Mouse (Mus musculus) small intestine, adult 2 months (tissue): ENCODE data around the gene Tdgf1. TPM values are rescaled to one million over a fixed set of nuclear protein-coding genes. Genes with fewer than 3 reads are reported as not detected.

Source experiments
- H3K27ac ChIP-seq: fragments of 200-500 bp; 2 replicates; pipeline ENCODE4 v1.5.1; 2012; ENCODE audit warnings: low read depth, low read length, control low read depth, inconsistent platforms; ENCODE audit not compliant: insufficient read depth
- H3K27me3 ChIP-seq: fragments of 200-500 bp; 2 replicates; pipeline ENCODE4 v1.6.1; 2012; ENCODE audit warnings: mild to moderate bottlenecking, moderate library complexity, low read length, inconsistent platforms; ENCODE audit not compliant: control insufficient read depth, insufficient read depth
- H3K36me3 ChIP-seq: fragments of 200-500 bp; 2 replicates; pipeline ENCODE4 v1.6.1; 2012; ENCODE audit warnings: mild to moderate bottlenecking, low read length, control low read depth, inconsistent platforms; ENCODE audit not compliant: control insufficient read depth, insufficient read depth
- H3K4me1 ChIP-seq: fragments of 200-500 bp; 2 replicates; pipeline ENCODE4 v1.6.1; 2012; ENCODE audit warnings: low read length, inconsistent platforms, mixed read lengths; ENCODE audit not compliant: control insufficient read depth, insufficient read depth, insufficient read length
- H3K4me3 ChIP-seq: fragments of 200-500 bp; 2 replicates; pipeline ENCODE4 v1.5.1; 2012; ENCODE audit warnings: low read depth, mild to moderate bottlenecking, control low read depth, inconsistent platforms, low read length, moderate library complexity
- CTCF ChIP-seq: fragments of 200-500 bp; IDR thresholded peaks from 2 replicates; pipeline ENCODE4 v1.5.1; 2012; ENCODE audit warnings: low read depth, mild to moderate bottlenecking, control low read depth, inconsistent platforms, low read length, moderate library complexity, mixed read lengths; ENCODE audit not compliant: insufficient replicate concordance, insufficient read length; ENCODE audit errors: extremely low read depth
- POLR2A ChIP-seq: fragments of 200-500 bp; IDR thresholded peaks from 2 replicates; pipeline ENCODE4 v1.6.1; 2012; ENCODE audit warnings: low read depth, mild to moderate bottlenecking, control low read depth, inconsistent platforms, low read length, moderate library complexity
- WGBS: fragments of 180-500 bp; shearing (Covaris S2); methylation state at CpG from one replicate; pipeline ENCODE4 v1.1.7; 2018; 5-methylcytosine and 5-hydroxymethylcytosine counted together
- polyA plus RNA-seq: library from polyadenylated mRNA; depleted of rRNA; stranded (reverse); fragments of >200 nt; gene quantifications from 2 replicates; pipeline ENCODE4 v1.2.3, GENCODE M21; 2012; rRNA removed

Gene Tdgf1
- polyA plus RNA-seq, 1 experiment = not detected

GRCm38 (mm10) chr9:110891077-110891828, 54.7 kb downstream of the Tdgf1 start:
- Histone ChIP-seq H3K4me1 (peaks cover 14% of the 10 kb centered on the region), H3K27me3 (no peaks in the 10 kb centered on the region), H3K4me3 (no peak overlapping the region), H3K27ac (no peak overlapping the region), H3K36me3 (peaks cover 21% of the 10 kb centered on the region; the same call in 1 of the 2 replicates)
- TF ChIP-seq POLR2A = no peak
- no peak for TF ChIP-seq CTCF
- 84% methylated on average over 12 of the region's 12 CpGs for WGBS

- TF ChIP-seq POLR2A (no peak), CTCF (0 out of 2 replicates have a peak, but pooled peaks have one; percentile 27)
- Histone ChIP-seq H3K27me3 (no peaks in the 10 kb centered on the region), H3K4me1 (peaks cover 14% of the 10 kb centered on the region), H3K27ac (peak overlapping the region; percentile 12; the same call in 1 of the 2 replicates), H3K4me3 (peak overlapping the region; percentile 19), H3K36me3 (peaks cover 20% of the 10 kb centered on the region; the same call in 1 of the 2 replicates)
- 21% methylated on average over 21 of the region's 21 CpGs for WGBS
These were observed 55.8 kb downstream of the Tdgf1 start for GRCm38 (mm10) chr9:110890026-110890783.

Other genes with a start within 250 kb of the Tdgf1 start
- gene Myl3, start 204.3 kb downstream of the Tdgf1 start, polyA plus RNA-seq = not detected in 2 replicates
- 5.6 and 7.3 TPM in 2 replicates for gene Pth1r, start 199.0 kb downstream of the Tdgf1 start, polyA plus RNA-seq
- not detected in 2 replicates for gene Prss42, start 148.0 kb downstream of the Tdgf1 start, polyA plus RNA-seq
- not detected in 2 replicates for gene Prss44, start 132.2 kb downstream of the Tdgf1 start, polyA plus RNA-seq
- gene Prss43, start 119.5 kb downstream of the Tdgf1 start, polyA plus RNA-seq = not detected in 2 replicates
- not detected in 2 replicates for gene Prss45, start 111.6 kb downstream of the Tdgf1 start, polyA plus RNA-seq
- gene Prss46, start 101.7 kb downstream of the Tdgf1 start, polyA plus RNA-seq = not detected in 2 replicates
- gene Prss50, start 88.2 kb downstream of the Tdgf1 start, polyA plus RNA-seq = not detected in 2 replicates
- 16.2 and 19.0 TPM in 2 replicates for gene Als2cl, start 66.3 kb downstream of the Tdgf1 start, polyA plus RNA-seq
- gene Tmie, start 66.0 kb downstream of the Tdgf1 start, polyA plus RNA-seq = 0.76 and 0.82 TPM in 2 replicates
- not detected in 2 replicates for gene Fam240a, start 29.3 kb downstream of the Tdgf1 start, polyA plus RNA-seq
- gene Lrrc2, start 5.4 kb upstream of the Tdgf1 start, polyA plus RNA-seq = not detected in 2 replicates
- 0.72 and 0.74 TPM in 2 replicates for gene Rtp3, start 44.4 kb upstream of the Tdgf1 start, polyA plus RNA-seq
- 0.29 and 1.9 TPM in 2 replicates for gene Ltf, start 73.1 kb upstream of the Tdgf1 start, polyA plus RNA-seq
- gene Ccrl2, start 111.4 kb upstream of the Tdgf1 start, polyA plus RNA-seq = 1.8 and 3.4 TPM in 2 replicates
- 3.7 and 15.3 TPM in 2 replicates for gene Lrrfip2, start 171.4 kb upstream of the Tdgf1 start, polyA plus RNA-seq